Mouse (Mus musculus): ENCODE measurements around the gene Scd1. TPM values are rescaled to one million over a fixed set of nuclear protein-coding genes. Genes with fewer than 3 reads are reported as not detected.
A peak's percentile ranks its signal among the peaks of the same experiment; 100 is the strongest.

Scd1 gene
- polyA plus RNA-seq, 1 experiment: 251 TPM

DNA sequence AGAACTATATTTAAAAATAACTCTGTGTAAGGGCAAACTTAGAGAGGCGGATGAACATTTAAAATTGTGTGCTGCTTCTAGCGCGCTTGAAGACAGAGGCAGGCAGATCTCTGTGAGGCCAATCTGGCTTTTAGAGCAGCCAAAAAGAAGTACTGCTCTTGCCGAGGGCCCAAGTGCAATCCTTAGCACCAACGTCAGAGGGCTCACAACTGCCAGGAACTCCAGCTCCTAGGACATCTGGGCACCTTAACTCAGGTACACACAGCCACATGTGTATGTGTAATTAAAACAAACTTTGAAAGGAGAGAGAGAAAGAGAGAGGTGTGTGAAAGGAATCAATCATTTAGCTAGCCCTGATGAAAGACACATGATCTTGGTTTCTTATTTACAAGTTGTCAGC lies 24.4 kb upstream of the Scd1 start:
- Histone ChIP-seq H3K36me3 (ENCODE audit: control insufficient read depth, insufficient read depth, low read length) (no peaks in the 10 kb centered on the region), H3K27me3 (ENCODE audit: control insufficient read depth, insufficient read depth, low read length) (no peaks in the 10 kb centered on the region), H3K27ac (ENCODE audit: insufficient read depth, low read length) (no peak overlapping the region), H3K4me3 (ENCODE audit: extremely low read depth, insufficient read depth, insufficient read length) (no peak overlapping the region), H3K4me1 (ENCODE audit: control insufficient read depth, insufficient read depth, insufficient read length) (no peaks in the 10 kb centered on the region; the same call in 1 of the 2 replicates)
- DNase-seq (ENCODE audit: low read depth in 1 of 2, low spot score in 2 of 2): no peak
- TF ChIP-seq CTCF (IDR thresholded peaks at IDR 0.05; ENCODE audit: extremely low read depth, insufficient read depth, insufficient read length, insufficient replicate concordance): no peak
- 82% methylated on average over 5 of the region's 5 CpGs for WGBS

DNA sequence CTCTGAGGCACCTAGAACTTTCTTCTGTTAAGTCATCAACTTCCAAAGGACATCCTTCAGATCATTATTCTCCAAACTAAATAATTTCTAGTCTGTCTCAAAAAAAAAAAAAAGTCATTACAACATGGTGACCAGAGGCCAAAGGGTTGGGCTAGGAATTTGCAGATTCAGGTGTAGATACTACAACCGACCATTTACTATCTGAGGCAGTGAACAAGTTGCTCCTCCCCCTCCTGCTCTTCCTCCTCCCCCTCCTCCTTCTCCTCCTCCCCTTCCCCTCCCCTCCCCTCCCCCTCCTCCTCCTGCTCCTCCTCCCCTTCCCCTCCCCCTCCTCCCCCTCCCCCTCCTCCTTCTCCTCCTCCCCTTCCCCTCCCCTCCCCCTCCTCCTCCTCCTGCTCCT lies 20.0 kb upstream of the Scd1 start:
- no peak for DNase-seq (ENCODE audit: low read depth in 1 of 2, low spot score in 2 of 2)
- TF ChIP-seq CTCF (IDR thresholded peaks at IDR 0.05; ENCODE audit: extremely low read depth, insufficient read depth, insufficient read length, insufficient replicate concordance): no peak
- TF ChIP-seq POLR2A (IDR thresholded peaks at IDR 0.05; ENCODE audit: low read depth, low read length): no peak
- no peak overlapping the region for H3K27ac ChIP-seq (ENCODE audit: insufficient read depth, low read length)
- H3K36me3 ChIP-seq (ENCODE audit: control insufficient read depth, insufficient read depth, low read length): no peaks in the 10 kb centered on the region
- no peaks in the 10 kb centered on the region; the same call in 1 of the 2 replicates for H3K4me1 ChIP-seq (ENCODE audit: control insufficient read depth, insufficient read depth, insufficient read length)
- WGBS: 86% methylated on average over 1 of the region's 1 CpGs
- no peak overlapping the region for H3K4me3 ChIP-seq (ENCODE audit: extremely low read depth, insufficient read depth, insufficient read length)
- H3K27me3 ChIP-seq (ENCODE audit: control insufficient read depth, insufficient read depth, low read length): no peaks in the 10 kb centered on the region

- DNase-seq (ENCODE audit: low read depth in 1 of 2, low spot score in 2 of 2): no peak
- Histone ChIP-seq H3K36me3 (ENCODE audit: control insufficient read depth, insufficient read depth, low read length) (no peaks in the 10 kb centered on the region), H3K27me3 (ENCODE audit: control insufficient read depth, insufficient read depth, low read length) (no peaks in the 10 kb centered on the region), H3K4me3 (ENCODE audit: extremely low read depth, insufficient read depth, insufficient read length) (no peak overlapping the region), H3K4me1 (ENCODE audit: control insufficient read depth, insufficient read depth, insufficient read length) (peaks cover 7% of the 10 kb centered on the region; the same call in 1 of the 2 replicates), H3K27ac (ENCODE audit: insufficient read depth, low read length) (no peak overlapping the region)
- 82% methylated on average over 8 of the region's 8 CpGs for WGBS
- TF ChIP-seq POLR2A (IDR thresholded peaks at IDR 0.05; ENCODE audit: low read depth, low read length) (no peak), CTCF (IDR thresholded peaks at IDR 0.05; ENCODE audit: extremely low read depth, insufficient read depth, insufficient read length, insufficient replicate concordance) (no peak)
Observed at GRCm38 (mm10) chr19:44422051-44422631, 14.5 kb upstream of the Scd1 start.

GRCm38 (mm10) chr19:44419530-44419929 lies 11.9 kb upstream of the Scd1 start:
- no peak for DNase-seq (ENCODE audit: low read depth in 1 of 2, low spot score in 2 of 2)
- TF ChIP-seq CTCF (IDR thresholded peaks at IDR 0.05; ENCODE audit: extremely low read depth, insufficient read depth, insufficient read length, insufficient replicate concordance) (no peak), POLR2A (IDR thresholded peaks at IDR 0.05; ENCODE audit: low read depth, low read length) (no peak)

DNA sequence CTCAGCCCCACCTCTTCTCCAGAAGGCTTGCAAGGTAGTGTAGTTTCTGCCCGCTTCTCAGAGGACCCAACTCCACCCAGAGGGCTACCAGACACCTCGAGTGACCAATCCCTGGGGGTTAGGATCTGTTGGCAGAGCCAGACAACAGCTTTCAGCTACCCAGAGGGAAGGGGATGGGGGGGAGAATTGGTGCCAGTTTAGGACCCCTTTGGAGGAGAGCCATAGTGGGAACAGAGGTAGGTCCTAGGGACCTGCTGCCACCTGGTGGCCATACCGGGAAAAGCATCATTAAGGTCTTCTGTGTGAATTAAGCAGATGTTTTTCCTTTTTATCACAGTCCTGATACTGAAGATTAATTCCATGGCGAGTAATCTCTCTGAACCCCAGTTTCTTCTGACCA lies 11.3 kb upstream of the Scd1 start:
- Histone ChIP-seq H3K27me3 (ENCODE audit: control insufficient read depth, insufficient read depth, low read length) (no peaks in the 10 kb centered on the region), H3K27ac (ENCODE audit: insufficient read depth, low read length) (no peak overlapping the region), H3K4me1 (ENCODE audit: control insufficient read depth, insufficient read depth, insufficient read length) (peaks cover 7% of the 10 kb centered on the region; the same call in 1 of the 2 replicates), H3K36me3 (ENCODE audit: control insufficient read depth, insufficient read depth, low read length) (no peaks in the 10 kb centered on the region), H3K4me3 (ENCODE audit: extremely low read depth, insufficient read depth, insufficient read length) (no peak overlapping the region)
- DNase-seq (ENCODE audit: low read depth in 1 of 2, low spot score in 2 of 2): peak; percentile 39 to 74
- 25% methylated on average over 4 of the region's 4 CpGs for WGBS
- TF ChIP-seq CTCF (IDR thresholded peaks at IDR 0.05; ENCODE audit: extremely low read depth, insufficient read depth, insufficient read length, insufficient replicate concordance) (peak; percentile 69; the same call in 1 of the 2 replicates), POLR2A (IDR thresholded peaks at IDR 0.05; ENCODE audit: low read depth, low read length) (no peak)

More at GRCm38 (mm10) chr19:44419530-44419929, 11.9 kb upstream of the Scd1 start:
- peaks cover 7% of the 10 kb centered on the region; the same call in 1 of the 2 replicates for H3K4me1 ChIP-seq (ENCODE audit: control insufficient read depth, insufficient read depth, insufficient read length)
- no peaks in the 10 kb centered on the region for H3K27me3 ChIP-seq (ENCODE audit: control insufficient read depth, insufficient read depth, low read length)
- H3K36me3 ChIP-seq (ENCODE audit: control insufficient read depth, insufficient read depth, low read length): no peaks in the 10 kb centered on the region
- WGBS: 69% methylated on average over 11 of the region's 11 CpGs
- no peak overlapping the region for H3K4me3 ChIP-seq (ENCODE audit: extremely low read depth, insufficient read depth, insufficient read length)
- no peak overlapping the region for H3K27ac ChIP-seq (ENCODE audit: insufficient read depth, low read length)

DNA sequence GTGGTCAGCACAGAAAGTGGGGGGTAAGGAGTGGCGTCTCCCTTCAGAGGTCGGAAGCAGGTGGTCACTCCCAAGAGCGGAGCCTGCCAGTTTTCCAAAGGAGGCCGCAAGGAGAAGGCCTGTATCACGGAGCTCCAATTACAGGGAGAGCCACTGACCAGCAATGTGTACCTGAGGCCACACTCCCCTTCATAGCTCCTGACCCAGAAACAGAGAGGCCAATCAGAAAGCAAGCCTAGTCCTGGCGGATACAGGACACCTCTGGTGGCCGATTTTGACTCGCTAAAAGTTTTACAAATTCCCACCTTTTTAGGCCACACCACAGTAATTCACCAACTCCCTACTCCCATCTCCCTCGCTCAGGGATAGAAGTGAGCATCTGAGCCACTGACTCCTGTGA lies 10.9 kb upstream of the Scd1 start:
- TF ChIP-seq CTCF (IDR thresholded peaks at IDR 0.05; ENCODE audit: extremely low read depth, insufficient read depth, insufficient read length, insufficient replicate concordance): no peak
- TF ChIP-seq POLR2A (IDR thresholded peaks at IDR 0.05; ENCODE audit: low read depth, low read length): no peak
- no peak for DNase-seq (ENCODE audit: low read depth in 1 of 2, low spot score in 2 of 2)
- WGBS: 78% methylated on average over 9 of the region's 9 CpGs
- Histone ChIP-seq H3K36me3 (ENCODE audit: control insufficient read depth, insufficient read depth, low read length) (no peaks in the 10 kb centered on the region), H3K27me3 (ENCODE audit: control insufficient read depth, insufficient read depth, low read length) (no peaks in the 10 kb centered on the region), H3K4me3 (ENCODE audit: extremely low read depth, insufficient read depth, insufficient read length) (no peak overlapping the region), H3K27ac (ENCODE audit: insufficient read depth, low read length) (no peak overlapping the region), H3K4me1 (ENCODE audit: control insufficient read depth, insufficient read depth, insufficient read length) (peaks cover 7% of the 10 kb centered on the region; the same call in 1 of the 2 replicates)

GRCm38 (mm10) chr19:44418061-44418460 lies 10.4 kb upstream of the Scd1 start:
- H3K27ac ChIP-seq (ENCODE audit: insufficient read depth, low read length): no peak overlapping the region
- H3K4me3 ChIP-seq (ENCODE audit: extremely low read depth, insufficient read depth, insufficient read length): no peak overlapping the region
- peaks cover 7% of the 10 kb centered on the region; the same call in 1 of the 2 replicates for H3K4me1 ChIP-seq (ENCODE audit: control insufficient read depth, insufficient read depth, insufficient read length)
- TF ChIP-seq POLR2A (IDR thresholded peaks at IDR 0.05; ENCODE audit: low read depth, low read length) (no peak), CTCF (IDR thresholded peaks at IDR 0.05; ENCODE audit: extremely low read depth, insufficient read depth, insufficient read length, insufficient replicate concordance) (no peak)
- no peaks in the 10 kb centered on the region for H3K36me3 ChIP-seq (ENCODE audit: control insufficient read depth, insufficient read depth, low read length)
- no peak for DNase-seq (ENCODE audit: low read depth in 1 of 2, low spot score in 2 of 2)
- no peaks in the 10 kb centered on the region for H3K27me3 ChIP-seq (ENCODE audit: control insufficient read depth, insufficient read depth, low read length)
- WGBS: 91% methylated on average over 5 of the region's 5 CpGs

Measured in spleen, adult 2 months (tissue).